Mouse (Mus musculus) lung, embryonic 14.5 days (tissue): ENCODE measurements around the gene Lif. TPM values are rescaled to one million over a fixed set of nuclear protein-coding genes. Genes with fewer than 3 reads are reported as not detected.
A peak's percentile ranks its signal among the peaks of the same experiment; 100 is the strongest.

ENCODE experiments used
- ATAC-seq: fragments of 200-750 bp; cut with Nextera tagmentation; 2 replicates; pipeline ENCODE4 v1.8.0; 2017; ENCODE audit warnings: mild to moderate bottlenecking, moderate TSS enrichment, moderate library complexity; ENCODE audit not compliant: insufficient read depth
- DNase-seq: peaks from one replicate; pipeline ENCODE4 v3.0.0-alpha.2; 2015
- H3K27ac ChIP-seq: fragments of 300-500 bp; sonication (generic); 2 replicates; pipeline ENCODE4 v1.5.1; 2014; ENCODE audit warnings: low read depth, mild to moderate bottlenecking, moderate library complexity
- H3K27me3 ChIP-seq: fragments of 300-500 bp; sonication (generic); 2 replicates; pipeline ENCODE4 v1.6.1; 2014; ENCODE audit warnings: low read length, control low read depth; ENCODE audit not compliant: insufficient read depth
- H3K36me3 ChIP-seq: fragments of 300-500 bp; sonication (generic); 2 replicates; pipeline ENCODE4 v1.6.1; 2014; ENCODE audit warnings: control low read depth; ENCODE audit not compliant: insufficient read depth
- H3K4me1 ChIP-seq: fragments of 300-500 bp; sonication (generic); 2 replicates; pipeline ENCODE4 v1.6.1; 2014; ENCODE audit warnings: antibody characterized with exemption, control low read depth; ENCODE audit not compliant: insufficient read depth
- H3K4me2 ChIP-seq: fragments of 300-500 bp; sonication (generic); 2 replicates; pipeline ENCODE4 v1.6.1; 2014; ENCODE audit warnings: mild to moderate bottlenecking
- H3K4me3 ChIP-seq: fragments of 300-500 bp; sonication (generic); 2 replicates; pipeline ENCODE4 v1.5.1; 2014; ENCODE audit warnings: low read depth, low read length
- H3K9ac ChIP-seq: fragments of 300-500 bp; sonication (generic); 2 replicates; pipeline ENCODE4 v1.6.1; 2014
- H3K9me3 ChIP-seq: fragments of 300-500 bp; sonication (generic); 2 replicates; pipeline ENCODE4 v1.6.1; 2016; ENCODE audit warnings: low read depth, low read length, control low read depth
- CTCF ChIP-seq: IDR thresholded peaks from 2 replicates; pipeline ENCODE4 v1.5.1; 2016; ENCODE audit warnings: antibody characterized with exemption, low read depth
- WGBS: fragments of 180-500 bp; shearing (Covaris S2); extraction: QIAGEN DNeasy Blood & Tissue Kit; methylation state at CpG from one replicate; pipeline ENCODE4 v1.1.7; 2014; 5-methylcytosine and 5-hydroxymethylcytosine counted together
- polyA plus RNA-seq: library from polyadenylated mRNA; unstranded; fragments of >200 nt; fragmentation: Nextera tagmentation; extraction: Ambion mirVana; gene quantifications from 2 replicates; pipeline ENCODE4 v1.2.1, GENCODE M21; 2014

The Lif gene
- polyA plus RNA-seq, 1 experiment from 2014 or later = 0.33 TPM

GRCm38 (mm10) chr11:4262847-4263246 lies 5.5 kb downstream of the Lif start:
- TF ChIP-seq CTCF = no peak
- 20% methylated on average over 7 of the region's 7 CpGs for WGBS
- Histone ChIP-seq H3K4me3 (no peak overlapping the region), H3K9ac (no peak overlapping the region), H3K9me3 (no peaks in the 10 kb centered on the region), H3K27me3 (peaks cover 32% of the 10 kb centered on the region), H3K27ac (no peak overlapping the region), H3K36me3 (no peaks in the 10 kb centered on the region), H3K4me2 (no peak overlapping the region), H3K4me1 (peaks cover 21% of the 10 kb centered on the region)
- DNase-seq (no peak), ATAC-seq (no peak)

GRCm38 (mm10) chr11:4263296-4263695 lies 5.9 kb downstream of the Lif start:
- Histone ChIP-seq H3K4me1 (peaks cover 21% of the 10 kb centered on the region), H3K4me2 (no peak overlapping the region), H3K27ac (no peak overlapping the region), H3K27me3 (peaks cover 36% of the 10 kb centered on the region), H3K4me3 (no peak overlapping the region), H3K36me3 (no peaks in the 10 kb centered on the region), H3K9ac (no peak overlapping the region), H3K9me3 (no peaks in the 10 kb centered on the region)
- DNase-seq (no peak), ATAC-seq (no peak)
- no peak for TF ChIP-seq CTCF
- WGBS = 13% methylated on average over 1 of the region's 1 CpGs

- ATAC-seq = no peak
- Histone ChIP-seq H3K27ac (no peak overlapping the region), H3K4me2 (no peak overlapping the region), H3K9me3 (no peaks in the 10 kb centered on the region), H3K36me3 (no peaks in the 10 kb centered on the region), H3K4me3 (no peak overlapping the region), H3K9ac (no peak overlapping the region), H3K27me3 (peaks cover 44% of the 10 kb centered on the region), H3K4me1 (peaks cover 21% of the 10 kb centered on the region)
- peak; percentile 53 for DNase-seq
- TF ChIP-seq CTCF = no peak
- WGBS = 50% methylated on average over 7 of the region's 7 CpGs
These were observed 6.7 kb downstream of the Lif start for GRCm38 (mm10) chr11:4264066-4264465.

- no peak overlapping the region for H3K27ac ChIP-seq
- under 1% methylated on average over 53 of the region's 61 CpGs for WGBS
- H3K4me3 ChIP-seq = peak overlapping the region; percentile 54
These were observed 9.2 kb downstream of the Lif start for GRCm38 (mm10) chr11:4266271-4267201.

GRCm38 (mm10) chr11:4267202-4267578 lies 9.8 kb downstream of the Lif start:
- peaks cover 6% of the 10 kb centered on the region for H3K4me1 ChIP-seq
- TF ChIP-seq CTCF = no peak
- H3K27ac ChIP-seq = no peak overlapping the region
- peak overlapping the region; percentile 54 for H3K4me3 ChIP-seq
- H3K9ac ChIP-seq = peak overlapping the region; percentile 54; the same call in 1 of the 2 replicates
- no peaks in the 10 kb centered on the region for H3K36me3 ChIP-seq
- peaks cover 55% of the 10 kb centered on the region for H3K27me3 ChIP-seq
- no peak for DNase-seq
- no peak for ATAC-seq
- H3K4me2 ChIP-seq = peak overlapping the region; percentile 87
- WGBS = under 1% methylated on average over 13 of the region's 13 CpGs
- no peaks in the 10 kb centered on the region for H3K9me3 ChIP-seq

More at GRCm38 (mm10) chr11:4266271-4267201, 9.2 kb downstream of the Lif start:
- ATAC-seq (peak; percentile 38; the same call in 1 of the 2 replicates), DNase-seq (peak; percentile 69)
- Histone ChIP-seq H3K4me2 (peak overlapping the region; percentile 87), H3K9ac (peak overlapping the region; percentile 54), H3K9me3 (no peaks in the 10 kb centered on the region), H3K4me1 (peaks cover 13% of the 10 kb centered on the region), H3K36me3 (no peaks in the 10 kb centered on the region), H3K27me3 (peaks cover 55% of the 10 kb centered on the region)
- no peak for TF ChIP-seq CTCF

GRCm38 (mm10) chr11:4268500-4268899 lies 11.1 kb downstream of the Lif start:
- Histone ChIP-seq H3K4me2 (no peak overlapping the region), H3K4me1 (peaks cover 2% of the 10 kb centered on the region; the same call in 1 of the 2 replicates), H3K27me3 (peaks cover 55% of the 10 kb centered on the region), H3K4me3 (no peak overlapping the region), H3K9ac (no peak overlapping the region), H3K27ac (no peak overlapping the region), H3K9me3 (no peaks in the 10 kb centered on the region), H3K36me3 (no peaks in the 10 kb centered on the region)
- DNase-seq (no peak), ATAC-seq (no peak)
- WGBS = 69% methylated on average over 6 of the region's 6 CpGs
- TF ChIP-seq CTCF = no peak

- peak; percentile 44 for DNase-seq
- peaks cover 41% of the 10 kb centered on the region for H3K27me3 ChIP-seq
These were observed 13.5 kb downstream of the Lif start for GRCm38 (mm10) chr11:4270744-4271459.

More at GRCm38 (mm10) chr11:4270744-4271459, 13.5 kb downstream of the Lif start:
- no peaks in the 10 kb centered on the region for H3K9me3 ChIP-seq
- 27% methylated on average over 19 of the region's 20 CpGs for WGBS
- peak; percentile 40 for TF ChIP-seq CTCF
- no peak overlapping the region; the same call in 1 of the 2 replicates for H3K27ac ChIP-seq
- H3K4me2 ChIP-seq = no peak overlapping the region
- 0 out of 2 replicates have a peak, but pooled peaks have one; percentile 53 for ATAC-seq
- H3K4me1 ChIP-seq = no peaks in the 10 kb centered on the region; the same call in 1 of the 2 replicates
- no peak overlapping the region; the same call in 1 of the 2 replicates for H3K9ac ChIP-seq
- no peaks in the 10 kb centered on the region for H3K36me3 ChIP-seq
- H3K4me3 ChIP-seq = no peak overlapping the region
